Mouse (Mus musculus) kidney, adult 2 months (tissue): ENCODE measurements at regions not wholly inside any gene's neighbourhood (a gene's known extent, or its start where the extent isn't known, plus 50 kb on each side); places are given as distances from the start of the nearest gene placed in this dataset.

Experiments
- CTCF ChIP-seq: fragments of 200-500 bp; conservative IDR thresholded peaks from 2 replicates; pipeline ENCODE4 v1.5.1; 2011; ENCODE audit warnings: low read depth, mild to moderate bottlenecking, control low read depth, low read length, moderate library complexity, mixed read lengths; ENCODE audit not compliant: insufficient read depth, insufficient read length
- POLR2A ChIP-seq: fragments of 200-500 bp; IDR thresholded peaks from one replicate; pipeline ENCODE4 v1.6.1; 2011; ENCODE audit warnings: low read depth, low read length, control low read depth

DNA sequence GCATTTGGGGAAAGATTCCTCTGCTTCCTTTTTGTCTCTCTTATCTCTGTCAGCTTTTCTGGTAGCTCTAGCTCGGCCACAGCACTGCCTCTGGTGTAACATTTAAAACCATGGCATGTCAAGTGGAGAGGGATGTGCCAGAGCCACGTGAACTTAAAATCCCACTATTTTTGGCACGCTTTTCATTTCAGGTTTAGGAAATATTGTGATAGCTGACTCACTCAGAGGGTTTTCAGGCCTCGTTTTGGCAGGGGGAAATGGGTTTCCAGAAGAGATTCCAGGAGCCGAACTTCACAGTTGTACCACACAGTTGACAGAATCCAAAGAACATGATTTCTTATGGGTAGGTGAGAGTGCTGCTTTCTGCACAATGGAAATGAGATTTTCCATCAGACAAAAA, 300.8 kb upstream of the Gcfc2 start:
- TF ChIP-seq POLR2A: no peak
- TF ChIP-seq CTCF: no peak
